Comparison of ENCODE assay signal across 8 mouse cellular contexts in the genomic region with DNA sequence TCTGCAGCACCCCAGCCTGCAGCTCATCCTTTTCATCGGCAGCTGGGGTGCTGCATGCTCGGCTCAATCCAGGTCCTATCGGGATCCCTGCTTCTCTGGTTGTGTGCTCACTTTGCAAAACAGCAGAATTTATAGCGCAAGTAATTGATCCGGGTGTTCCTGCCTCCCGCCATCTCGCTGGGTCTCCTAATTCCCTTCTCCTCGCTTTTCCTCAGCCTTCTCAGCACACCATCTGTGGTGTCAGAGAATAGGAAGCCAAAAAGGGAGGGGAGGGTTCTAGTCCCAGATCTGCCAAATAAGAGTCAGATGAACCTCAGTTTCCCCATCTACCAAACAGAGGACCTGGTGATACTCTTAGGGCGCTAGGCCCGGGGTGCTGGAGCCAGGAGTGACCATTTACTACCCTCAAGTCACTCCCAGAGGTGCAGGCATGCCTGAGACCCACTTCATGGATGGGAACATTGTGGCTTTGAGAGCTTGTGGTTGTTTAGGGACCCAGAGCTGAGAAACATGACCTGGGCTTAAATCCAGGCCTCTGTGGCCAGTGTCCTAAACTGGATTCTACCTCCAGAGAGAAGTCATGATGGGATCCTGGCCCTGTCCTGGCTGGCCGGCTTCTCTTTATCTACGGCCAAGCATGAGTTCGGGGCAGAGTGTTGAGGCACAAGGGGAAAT. TPM values are rescaled to one million over a fixed set of nuclear protein-coding genes. Genes with fewer than 3 reads are reported as not detected.
DNase-seq lines count a peak whose midpoint lies in the region; ATAC-seq and TF ChIP-seq lines count a peak whose summit lies in the region.

No protein-coding gene starts in this region.

- TF ChIP-seq POLR2A in olfactory bulb, adult 2 months (IDR thresholded peaks at IDR 0.05; ENCODE audit: insufficient read depth, low read depth, low read length) = no peak

- TF ChIP-seq EP300 in lung, postnatal 0 days (IDR thresholded peaks at IDR 0.05) = no peak

- no peak for DNase-seq in lung, postnatal 0 days (ENCODE audit: low spot score)
- DNase-seq in lung, adult 18-20 months = no peak
- no peak for DNase-seq in limb, embryonic 11.5 days (ENCODE audit: low spot score)
- no peak for DNase-seq in adipocyte (ENCODE audit: low spot score)
- DNase-seq in urinary bladder, adult 18-20 months (ENCODE audit: low spot score in 2 of 2) = no peak

- 68% methylated on average over 13 of the region's 13 CpGs for WGBS in lung, postnatal 0 days
- WGBS in forebrain, embryonic 13.5 days = 82% methylated on average over 13 of the region's 13 CpGs
- 79% methylated on average over 13 of the region's 13 CpGs for WGBS in limb, embryonic 11.5 days
- WGBS in olfactory bulb, adult 2 months = 55% methylated on average over 13 of the region's 13 CpGs

- H3K27ac ChIP-seq in lung, postnatal 0 days (ENCODE audit: low read length) = peak overlapping the region; percentile 87
- H3K27ac ChIP-seq in forebrain, embryonic 13.5 days = peak overlapping the region; percentile 99
- H3K27ac ChIP-seq in limb, embryonic 11.5 days (replicated peaks; ENCODE audit: low read depth, low read length) = peak overlapping the region; percentile 96
- peak overlapping the region; percentile 99 for H3K27ac ChIP-seq in olfactory bulb, adult 2 months (ENCODE audit: insufficient read depth, low read depth, low read length)

- no peaks in the 10 kb centered on the region for H3K36me3 ChIP-seq in lung, postnatal 0 days (ENCODE audit: insufficient read depth, low read length)
- H3K36me3 ChIP-seq in forebrain, embryonic 13.5 days (ENCODE audit: poor library complexity, severe bottlenecking) = no peaks in the 10 kb centered on the region
- H3K36me3 ChIP-seq in limb, embryonic 11.5 days (ENCODE audit: control insufficient read depth, insufficient read depth, low read length) = no peaks in the 10 kb centered on the region

- H3K9me3 ChIP-seq in lung, postnatal 0 days (ENCODE audit: low read length) = no peaks in the 10 kb centered on the region
- H3K9me3 ChIP-seq in forebrain, embryonic 13.5 days (replicated peaks) = no peaks in the 10 kb centered on the region
- H3K9me3 ChIP-seq in limb, embryonic 11.5 days (ENCODE audit: control insufficient read depth, low read length) = no peaks in the 10 kb centered on the region

- no peak overlapping the region; the same call in 1 of the 2 replicates for H3K4me2 ChIP-seq in lung, postnatal 0 days (replicated peaks; ENCODE audit: low read depth, low read length)
- peak overlapping the region; percentile 71 for H3K4me2 ChIP-seq in forebrain, embryonic 13.5 days
- H3K4me2 ChIP-seq in limb, embryonic 11.5 days (ENCODE audit: low read depth, severe bottlenecking) = peak overlapping the region; percentile 72

- no peak for TF ChIP-seq CTCF in lung, postnatal 0 days (IDR thresholded peaks at IDR 0.05)
- TF ChIP-seq CTCF in olfactory bulb, adult 2 months (IDR thresholded peaks at IDR 0.05; ENCODE audit: insufficient read depth, low read depth, low read length) = no peak

- peaks cover 12% of the 10 kb centered on the region for H3K4me1 ChIP-seq in lung, postnatal 0 days (ENCODE audit: insufficient read depth, low read depth, low read length)
- peaks cover 39% of the 10 kb centered on the region for H3K4me1 ChIP-seq in forebrain, embryonic 13.5 days
- H3K4me1 ChIP-seq in limb, embryonic 11.5 days (ENCODE audit: control insufficient read depth, insufficient read depth, low read length) = peaks cover 15% of the 10 kb centered on the region
- peaks cover 37% of the 10 kb centered on the region for H3K4me1 ChIP-seq in olfactory bulb, adult 2 months (ENCODE audit: control insufficient read depth, insufficient read depth, low read length)

- ATAC-seq in lung, postnatal 0 days = no peak
- ATAC-seq in forebrain, embryonic 13.5 days = no peak
- ATAC-seq in limb, embryonic 11.5 days (ENCODE audit: insufficient number of reproducible peaks, low FRiP score, low TSS enrichment, low read depth) = no peak
- no peak for ATAC-seq in megakaryocyte, adult 5-6 weeks (ENCODE audit: poor library complexity, severe bottlenecking)

- no peak overlapping the region for H3K4me3 ChIP-seq in lung, postnatal 0 days (ENCODE audit: low read depth, low read length)
- no peak overlapping the region; the same call in 1 of the 2 replicates for H3K4me3 ChIP-seq in forebrain, embryonic 13.5 days
- H3K4me3 ChIP-seq in limb, embryonic 11.5 days (ENCODE audit: low read depth, low read length) = no peak overlapping the region
- H3K4me3 ChIP-seq in olfactory bulb, adult 2 months (ENCODE audit: insufficient read depth, low read depth, low read length) = no peak overlapping the region

- no peaks in the 10 kb centered on the region for H3K27me3 ChIP-seq in lung, postnatal 0 days (replicated peaks; ENCODE audit: insufficient read depth, low read length)
- no peaks in the 10 kb centered on the region for H3K27me3 ChIP-seq in forebrain, embryonic 13.5 days
- no peaks in the 10 kb centered on the region for H3K27me3 ChIP-seq in limb, embryonic 11.5 days (ENCODE audit: control insufficient read depth, insufficient read depth, low read length)

- H3K9ac ChIP-seq in lung, postnatal 0 days (replicated peaks; ENCODE audit: low read depth) = no peak overlapping the region
- H3K9ac ChIP-seq in forebrain, embryonic 13.5 days = peak overlapping the region; percentile 78
- H3K9ac ChIP-seq in limb, embryonic 11.5 days (ENCODE audit: low read length) = peak overlapping the region; percentile 74

RNA-seq across cellular contexts. Expression of gene Cstad, which starts 1.1 kb away (rescaled TPM):
- polyA plus RNA-seq in lung, postnatal 0 days (2015; fragmentation: Nextera tagmentation; extraction: Ambion mirVana) = 1.9 and 2.3 TPM in 2 replicates
- polyA plus RNA-seq in forebrain, embryonic 13.5 days (2015; fragmentation: Nextera tagmentation; extraction: Ambion mirVana) = 0.49 and 1.1 TPM in 2 replicates
- 0.37 and 1.0 TPM in 2 replicates for polyA plus RNA-seq in limb, embryonic 11.5 days (2014; fragmentation: Nextera tagmentation; extraction: Ambion mirVana)
- polyA plus RNA-seq in olfactory bulb, adult 2 months (2012; ENCODE audit: insufficient read depth, insufficient read length, low replicate concordance, missing spikeins) = not detected in 2 replicates
- total RNA-seq in megakaryocyte, adult 5-6 weeks (2015) = 0.27 and 0.60 TPM in 2 replicates
- not detected in 2 replicates for total RNA-seq in megakaryocyte, adult 5-6 weeks (2017)
